Mouse (Mus musculus): ENCODE data around the gene Kcnq1.

DNA sequence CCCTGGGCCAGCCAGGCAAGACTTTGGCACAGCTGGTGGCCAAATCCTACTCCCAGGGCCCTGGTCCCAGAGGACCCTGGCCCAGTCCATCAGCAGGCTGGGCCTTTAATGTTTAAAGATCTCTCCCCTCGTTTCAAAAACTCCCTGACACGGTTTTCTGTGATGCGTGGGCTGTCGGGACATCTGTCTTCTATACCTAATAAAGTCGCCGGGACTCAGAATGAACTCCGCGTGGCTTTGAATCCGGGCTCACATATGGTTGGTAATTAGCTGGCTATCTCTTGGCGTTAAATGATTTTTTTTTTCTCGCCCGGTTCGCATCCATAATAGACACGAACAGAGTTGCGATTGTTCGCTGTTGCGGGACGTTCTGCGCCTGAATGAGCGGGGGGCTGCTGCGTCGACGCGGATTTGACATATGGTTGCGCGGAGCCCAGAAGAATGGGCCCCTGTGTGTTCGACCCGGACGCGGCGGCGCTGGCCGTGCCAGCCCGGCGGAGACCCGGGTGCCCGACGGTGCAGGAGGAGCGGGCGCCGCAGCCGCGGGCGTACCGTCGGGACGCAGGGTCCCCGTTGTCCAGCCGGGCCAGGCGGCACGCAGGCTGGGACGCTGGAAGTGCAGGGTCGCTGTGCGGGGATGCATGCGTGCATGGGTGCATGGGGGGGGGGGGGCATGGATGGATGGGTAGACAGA lies 338.9 kb downstream of the Kcnq1 start:
- TF ChIP-seq SIN3A (IDR thresholded peaks at IDR 0.05; ENCODE audit: low read length) = no peak
- no peak for TF ChIP-seq MAX (IDR thresholded peaks at IDR 0.05; ENCODE audit: low read length)
- TF ChIP-seq POLR2A (IDR thresholded peaks at IDR 0.05; ENCODE audit: control insufficient read depth in 1 of 2, insufficient read depth in 1 of 2, low read depth in 1 of 2, low read length in 2 of 2, poor library complexity in 1 of 2) = no peak
- TF ChIP-seq MYC (IDR thresholded peaks at IDR 0.05; ENCODE audit: low read depth, low read length) = no peak
- no peak for TF ChIP-seq TBP (IDR thresholded peaks at IDR 0.05; ENCODE audit: low read depth, low read length)
- no peak for TF ChIP-seq GATA1 (IDR thresholded peaks at IDR 0.05; ENCODE audit: low read depth, low read length)
- no peak for TF ChIP-seq CTCF (IDR thresholded peaks at IDR 0.05 in 2 of 3, conservative IDR thresholded peaks at IDR 0.05 in 1 of 3; ENCODE audit: control insufficient read depth in 1 of 3, insufficient read depth in 1 of 3, low read depth in 2 of 3, low read length in 3 of 3, poor library complexity in 1 of 3, severe bottlenecking in 1 of 3)
- no peak for TF ChIP-seq HCFC1 (IDR thresholded peaks at IDR 0.05; ENCODE audit: low read depth, low read length)
- TF ChIP-seq ZNF384 (IDR thresholded peaks at IDR 0.05; ENCODE audit: low read depth, low read length) = no peak
- no peak for TF ChIP-seq KAT2A (conservative IDR thresholded peaks at IDR 0.05; ENCODE audit: low read depth, low read length)
- TF ChIP-seq UBTF (IDR thresholded peaks at IDR 0.05; ENCODE audit: borderline replicate concordance, insufficient read depth, low read depth, low read length) = no peak
- no peak for TF ChIP-seq GABPA (IDR thresholded peaks at IDR 0.05; ENCODE audit: low read depth, low read length)
- TF ChIP-seq RCOR1 (IDR thresholded peaks at IDR 0.05; ENCODE audit: low read depth, low read length) = no peak

Data from MEL (cell line).